Mouse (Mus musculus) ES-E14 (cell line): ENCODE results near the gene Crybg3. TPM values are rescaled to one million over a fixed set of nuclear protein-coding genes. Genes with fewer than 3 reads are reported as not detected.
A peak's percentile ranks its signal among the peaks of the same experiment; 100 is the strongest.

Experiments
- DNase-seq: peaks from one replicate; pipeline ENCODE4 v3.0.0-alpha.2; 2013; ENCODE audit warnings: low read depth, low spot score
- H3K27ac ChIP-seq: 2 replicates; pipeline ENCODE4 v1.5.1; 2012; ENCODE audit warnings: low read depth, mild to moderate bottlenecking, low read length, moderate library complexity, mixed read lengths; ENCODE audit not compliant: poor library complexity, insufficient read depth, severe bottlenecking
- H3K36me3 ChIP-seq: 2 replicates; pipeline ENCODE4 v1.6.1; 2012; ENCODE audit warnings: mild to moderate bottlenecking, low read length, moderate library complexity, mixed read lengths; ENCODE audit not compliant: control insufficient read depth, poor library complexity, insufficient read depth, severe bottlenecking
- H3K4me1 ChIP-seq, 2 experiments: fragments of 150-350 bp in 1 of 2; sonication (generic) in 1 of 2; 2 replicates each; pipeline ENCODE4 v1.6.1; 2012; ENCODE audit warnings: low read length in 2 of 2, mild to moderate bottlenecking in 1 of 2, mixed read lengths in 1 of 2; ENCODE audit not compliant: control insufficient read depth in 2 of 2, insufficient read depth in 2 of 2, poor library complexity in 1 of 2
- H3K4me3 ChIP-seq, 2 experiments: fragments of 150-350 bp in 1 of 2; sonication (generic) in 1 of 2; 2 replicates each; pipeline ENCODE4 v1.5.1; 2012; ENCODE audit warnings: low read length in 2 of 2, low read depth in 1 of 2, mild to moderate bottlenecking in 1 of 2, mixed read lengths in 1 of 2; ENCODE audit not compliant: insufficient read depth in 1 of 2, poor library complexity in 1 of 2, severe bottlenecking in 1 of 2
- H3K9ac ChIP-seq: 2 replicates; pipeline ENCODE4 v1.6.1; 2012; ENCODE audit warnings: low read depth, mild to moderate bottlenecking, low read length, mixed read lengths; ENCODE audit not compliant: poor library complexity, insufficient read depth, severe bottlenecking
- H3K9me3 ChIP-seq: fragments of 150-350 bp; sonication (generic); 2 replicates; pipeline ENCODE4 v1.6.1; 2012; ENCODE audit warnings: low read depth, mild to moderate bottlenecking, low read length; ENCODE audit not compliant: control insufficient read depth, insufficient read depth
- CHD2 ChIP-seq: IDR thresholded peaks from 2 replicates; pipeline ENCODE4 v1.6.1; 2014; ENCODE audit warnings: mild to moderate bottlenecking, low read depth, low read length, inconsistent platforms
- HCFC1 ChIP-seq: IDR thresholded peaks from 2 replicates; pipeline ENCODE4 v1.6.1; 2012; ENCODE audit warnings: low read length, inconsistent platforms, borderline replicate concordance; ENCODE audit not compliant: insufficient read depth
- MAFK ChIP-seq: IDR thresholded peaks from 2 replicates; pipeline ENCODE4 v1.6.1; 2014; ENCODE audit warnings: mild to moderate bottlenecking, low read depth, low read length, inconsistent platforms; ENCODE audit not compliant: insufficient read depth
- ZC3H11A ChIP-seq: IDR thresholded peaks from 2 replicates; pipeline ENCODE4 v1.6.1; 2012; ENCODE audit warnings: low read depth, mild to moderate bottlenecking, inconsistent platforms, low read length, borderline replicate concordance
- ZNF384 ChIP-seq: IDR thresholded peaks from 2 replicates; pipeline ENCODE4 v1.6.1; 2012; ENCODE audit warnings: low read depth, low read length, inconsistent platforms
- in situ Hi-C, 2 experiments: fragments of 600-800 bp; cut with MboI; formaldehyde crosslinking; loops; one replicate each; pipeline ENCODE4 v1.15.1; 2025; ENCODE audit warnings: low sequenced_read_pairs in 2 of 2, inconsistent platforms in 1 of 2; ENCODE audit not compliant: unreplicated experiment in 2 of 2
- total RNA-seq: library from RNA; depleted of rRNA; stranded (reverse); fragments of 300-350 nt; gene quantifications from 2 replicates; pipeline ENCODE4 v1.2.3, GENCODE M21; 2012

Crybg3 gene
- total RNA-seq, 1 experiment: 10.2 TPM

GRCm38 (mm10) chr16:59634598-59634997 is 33.8 kb upstream of the Crybg3 start:
- Histone ChIP-seq H3K4me3 (no peak overlapping the region), H3K27ac (no peak overlapping the region), H3K4me1 (no peaks in the 10 kb centered on the region), H3K36me3 (no peaks in the 10 kb centered on the region), H3K9ac (no peak overlapping the region), H3K9me3 (no peaks in the 10 kb centered on the region)
- DNase-seq: no peak
- in situ Hi-C loops: no loop called here
- no peak for TF ChIP-seq HCFC1
- no peak for TF ChIP-seq ZNF384
- no peak for TF ChIP-seq CHD2
- no peak for TF ChIP-seq ZC3H11A
- no peak for TF ChIP-seq MAFK

DNA sequence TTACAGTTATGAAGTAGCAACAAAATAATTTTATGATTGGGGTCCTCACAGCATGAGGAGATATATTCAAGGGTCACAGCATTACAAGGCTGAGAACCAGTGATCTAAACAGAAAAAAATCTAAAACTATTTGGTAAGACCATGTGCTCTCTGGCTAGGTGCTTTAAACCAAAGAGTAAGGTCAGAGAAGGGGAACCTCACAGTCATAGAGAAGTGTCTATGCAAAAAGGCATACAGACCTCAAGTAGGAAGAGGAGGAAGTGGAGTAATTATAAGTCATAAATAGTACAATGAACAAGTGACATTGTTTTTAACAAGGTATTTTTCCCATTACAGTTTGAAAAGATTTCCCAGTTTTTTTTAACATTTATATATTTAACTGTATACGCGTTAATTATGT is 20.8 kb upstream of the Crybg3 start:
- Histone ChIP-seq H3K36me3 (no peaks in the 10 kb centered on the region), H3K9me3 (no peaks in the 10 kb centered on the region), H3K4me3 (no peak overlapping the region), H3K9ac (no peak overlapping the region), H3K4me1 (no peaks in the 10 kb centered on the region), H3K27ac (no peak overlapping the region)
- in situ Hi-C loops: no loop called here
- no peak for DNase-seq
- TF ChIP-seq MAFK (no peak), CHD2 (no peak), ZNF384 (no peak), ZC3H11A (no peak), HCFC1 (no peak)

- no peaks in the 10 kb centered on the region for H3K9me3 ChIP-seq
- no peaks in the 10 kb centered on the region for H3K36me3 ChIP-seq
- no peaks in the 10 kb centered on the region for H3K4me1 ChIP-seq
- no peak overlapping the region for H3K27ac ChIP-seq
- no peak for DNase-seq
- no peak overlapping the region for H3K9ac ChIP-seq
- TF ChIP-seq MAFK: no peak
- 0 out of 2 replicates have a peak, but pooled peaks have one; percentile 48 for TF ChIP-seq ZC3H11A
- in situ Hi-C loops: loop anchor here (5.0 to 10.0 kb wide), 2 partner anchors 140 to 142 kb away; partner anchors contain the start of gene Riox2 (in 1 of the 2)
- no peak overlapping the region for H3K4me3 ChIP-seq
These were observed 16.4 kb upstream of the Crybg3 start for GRCm38 (mm10) chr16:59617167-59617566.

DNA sequence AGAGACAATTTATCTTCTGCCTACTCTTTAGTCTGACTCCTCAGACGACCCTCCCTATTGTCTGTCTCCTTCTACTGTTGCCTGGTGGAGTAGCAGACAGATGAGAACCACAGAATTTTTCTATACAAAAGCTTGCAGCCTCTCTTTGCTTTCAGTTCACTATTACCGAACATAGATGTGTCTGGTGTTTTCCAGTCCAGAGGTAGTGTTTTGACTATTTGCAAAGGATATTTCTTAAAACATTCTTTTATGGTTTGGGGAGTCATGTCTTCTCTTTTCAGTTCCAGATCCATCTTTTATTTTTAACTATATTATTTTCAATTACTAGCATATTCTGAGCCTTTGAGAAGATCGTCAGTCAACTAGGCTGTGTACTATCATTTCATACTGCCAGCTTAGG is 14.9 kb upstream of the Crybg3 start:
- Histone ChIP-seq H3K4me1 (no peaks in the 10 kb centered on the region), H3K9ac (no peak overlapping the region), H3K4me3 (no peak overlapping the region), H3K27ac (no peak overlapping the region), H3K9me3 (no peaks in the 10 kb centered on the region), H3K36me3 (no peaks in the 10 kb centered on the region)
- DNase-seq: no peak
- in situ Hi-C loops: loop anchor here (5.0 to 10.0 kb wide), 2 partner anchors 138 to 141 kb away; partner anchors contain the start of gene Riox2 (in 1 of the 2)
- no peak for TF ChIP-seq ZNF384

- TF ChIP-seq ZC3H11A (no peak), MAFK (no peak)
- no peaks in the 10 kb centered on the region for H3K4me1 ChIP-seq
- no peaks in the 10 kb centered on the region for H3K36me3 ChIP-seq
- H3K9ac ChIP-seq: no peak overlapping the region
- in situ Hi-C loops: loop anchor here in 1 of 2 experiments (10.0 kb wide), 1 partner anchor 136 kb away; the partner anchor contains the start of gene Riox2
- no peak overlapping the region for H3K4me3 ChIP-seq
- H3K9me3 ChIP-seq: no peaks in the 10 kb centered on the region
- DNase-seq: no peak
- H3K27ac ChIP-seq: no peak overlapping the region
These were observed 10.0 kb upstream of the Crybg3 start for GRCm38 (mm10) chr16:59610750-59611149.
